Mouse (Mus musculus) testis, postnatal 10 days (tissue): ENCODE data around the gene Mpped2.

ENCODE experiments used
- DNase-seq: peaks from one replicate; pipeline ENCODE4 v3.0.0; 2021; ENCODE audit warnings: low spot score

Gene Mpped2

DNA sequence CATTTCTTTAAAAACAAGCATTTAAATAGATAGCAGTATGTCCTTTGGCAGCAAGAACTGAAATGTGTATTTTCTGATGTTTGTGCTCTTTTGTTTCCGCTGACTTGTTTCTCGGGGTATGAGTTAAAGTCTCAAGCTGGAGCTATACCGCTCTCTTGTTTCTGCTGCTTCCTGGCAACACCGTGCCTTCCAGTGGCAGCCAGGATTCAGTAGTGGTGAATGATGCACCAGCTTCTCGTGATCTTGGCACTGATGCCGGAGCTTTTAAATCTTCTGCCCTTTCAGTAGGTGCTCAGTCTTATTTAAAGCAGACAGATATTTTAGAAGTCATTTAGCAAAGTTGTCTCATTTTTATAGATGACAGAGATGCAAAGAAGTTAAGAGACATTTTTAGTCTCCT lies 53.1 kb downstream of the Mpped2 start:
- no peak for DNase-seq

DNA sequence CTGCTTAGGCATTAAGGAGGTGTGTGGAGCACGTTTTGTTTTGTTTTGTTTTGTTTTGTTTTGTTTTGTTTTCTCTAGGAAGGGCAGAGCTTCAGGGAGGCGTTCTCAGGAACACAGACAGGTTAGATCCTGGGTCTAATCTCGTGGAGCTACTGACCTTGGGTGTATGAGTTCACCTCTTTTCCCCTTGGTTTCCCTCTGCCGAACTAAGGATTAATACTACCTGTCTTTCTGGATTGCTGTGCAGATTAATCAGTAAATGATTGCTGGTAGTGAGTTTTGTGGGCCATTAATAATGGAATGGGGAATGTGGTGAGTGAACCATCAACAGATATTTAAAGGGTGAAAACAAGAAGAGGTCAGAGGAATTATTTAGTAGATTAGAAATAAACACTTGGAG lies 53.8 kb downstream of the Mpped2 start:
- no peak for DNase-seq

DNA sequence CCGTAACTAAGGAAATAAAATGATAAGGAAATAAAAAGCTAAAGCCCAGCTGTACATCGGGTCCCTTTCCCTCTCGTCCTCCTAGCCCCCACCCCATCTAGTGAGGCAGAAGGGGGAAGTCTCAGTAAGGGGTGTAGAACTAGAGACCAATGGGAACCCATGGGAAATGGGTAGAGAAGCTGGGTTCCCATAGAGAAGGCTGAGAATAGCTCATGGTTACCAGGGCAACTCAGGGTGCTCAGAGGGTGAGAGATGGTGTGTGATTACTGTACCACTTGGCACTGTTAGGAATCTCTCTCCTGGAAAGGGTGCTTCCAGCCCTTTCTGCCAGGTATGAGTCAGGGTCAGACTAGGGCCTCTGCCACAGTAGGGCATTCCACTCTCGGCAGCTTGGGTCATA lies 54.3 kb downstream of the Mpped2 start:
- no peak for DNase-seq

DNA sequence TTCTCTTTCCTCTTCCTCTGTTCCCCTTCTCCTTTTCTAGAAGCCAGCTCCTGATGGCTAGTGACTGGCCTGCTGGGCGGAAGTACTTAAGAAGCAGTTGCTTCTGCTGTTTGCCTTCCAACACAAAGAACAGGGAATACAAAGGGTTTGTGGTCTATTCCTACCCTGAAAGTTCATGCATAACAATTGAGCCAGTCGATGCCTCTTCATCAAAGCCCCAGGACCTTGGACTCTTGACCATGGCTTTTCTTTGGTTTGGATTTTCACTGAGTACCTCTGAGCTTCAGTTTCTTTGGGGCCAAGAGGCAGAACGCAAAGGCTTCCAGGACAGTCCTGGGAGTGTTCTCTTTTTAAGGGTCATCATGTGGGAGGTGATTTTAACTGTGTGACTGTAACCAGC lies 57.8 kb downstream of the Mpped2 start:
- no peak for DNase-seq

DNA sequence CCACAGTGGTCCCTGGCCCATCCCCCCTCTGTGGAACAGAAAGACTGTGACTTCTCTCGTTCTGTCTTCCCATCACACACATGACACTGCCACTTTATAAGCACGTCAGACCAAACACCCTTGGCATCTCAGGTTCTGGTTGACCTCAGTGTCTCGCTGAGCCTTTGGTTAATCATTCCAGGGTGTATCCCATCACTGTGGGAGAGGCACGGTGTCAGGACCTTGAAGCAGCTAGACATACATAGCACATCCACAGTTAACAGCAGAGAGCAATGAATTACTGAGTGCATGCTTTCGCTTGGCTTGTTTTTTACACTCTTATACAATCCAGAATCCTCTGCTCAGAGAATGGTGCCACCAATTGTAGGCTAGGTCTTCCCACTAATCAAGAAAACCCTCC lies 60.6 kb downstream of the Mpped2 start:
- DNase-seq: no peak

DNA sequence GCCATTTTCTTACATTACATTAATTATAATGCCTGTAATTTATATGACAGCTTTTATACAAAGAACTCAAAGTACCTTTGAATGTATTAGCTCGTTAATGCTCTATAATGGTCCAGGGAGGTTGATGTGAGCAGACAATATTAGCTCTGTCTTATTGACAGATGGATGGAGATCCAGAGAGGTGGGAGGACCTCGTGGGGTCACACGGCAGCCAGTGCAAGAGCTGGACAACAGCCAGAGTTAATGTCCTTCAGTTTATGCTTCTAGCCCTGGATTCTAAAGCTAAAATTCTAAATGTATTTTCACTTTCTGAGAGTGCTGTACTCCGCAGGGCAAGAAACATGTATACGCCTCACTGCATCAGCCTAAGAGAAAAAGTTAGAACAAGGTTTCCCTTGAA lies 61.6 kb downstream of the Mpped2 start:
- DNase-seq: no peak

DNA sequence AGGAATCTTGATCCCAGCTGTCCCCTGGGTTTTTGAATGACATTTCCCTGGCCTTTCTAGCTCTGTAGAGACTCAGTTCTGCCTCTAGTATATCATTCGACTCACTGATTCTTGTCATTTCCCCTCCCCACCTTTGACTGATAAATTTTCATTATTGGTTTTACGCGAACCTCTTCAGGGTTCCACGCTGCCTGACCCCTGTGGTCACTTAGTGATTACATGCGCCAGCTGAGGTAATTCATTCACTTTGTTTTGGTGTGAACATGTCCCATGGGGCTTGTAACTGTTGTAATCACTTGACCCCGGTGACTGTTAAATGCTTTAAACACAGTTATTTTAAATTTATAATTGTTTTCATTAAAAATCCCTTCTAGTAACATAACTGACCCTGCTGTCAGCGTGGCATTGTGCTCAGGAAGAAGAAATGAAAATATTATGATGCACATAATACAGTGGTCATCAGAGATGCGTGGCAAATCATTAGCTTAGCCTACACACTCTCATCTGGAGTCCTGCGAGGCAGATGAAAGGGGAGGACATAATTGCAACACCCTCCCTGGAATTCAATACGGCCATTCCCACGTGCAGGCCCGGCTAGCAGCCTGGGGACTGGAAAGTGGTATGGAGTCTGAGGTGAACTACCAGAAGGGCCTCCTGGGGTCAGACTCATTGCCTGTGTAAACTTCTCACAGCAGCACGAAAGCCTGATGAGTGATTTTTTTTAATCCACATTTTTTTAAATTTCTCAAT lies 63.5 kb downstream of the Mpped2 start:
- no peak for DNase-seq

DNA sequence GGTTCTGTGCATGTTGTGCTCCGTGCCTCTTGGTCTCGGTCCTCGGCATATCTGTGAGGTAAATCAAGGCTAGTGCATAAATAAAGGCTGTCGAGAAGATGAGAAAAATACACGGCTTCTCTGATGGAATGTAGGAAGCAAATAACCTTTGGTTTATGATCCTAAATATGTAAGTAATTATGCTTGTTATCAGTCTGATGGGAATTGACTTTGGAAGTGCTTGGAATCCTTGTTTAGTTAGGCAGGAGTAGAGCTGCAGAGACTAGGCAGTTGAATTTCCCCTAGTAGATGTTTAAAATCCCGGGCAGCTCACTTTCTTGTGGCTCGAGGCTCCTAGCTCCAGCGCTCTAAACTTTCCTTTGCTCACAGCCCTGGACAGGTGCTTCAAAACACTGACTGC lies 69.9 kb downstream of the Mpped2 start:
- DNase-seq: no peak

DNA sequence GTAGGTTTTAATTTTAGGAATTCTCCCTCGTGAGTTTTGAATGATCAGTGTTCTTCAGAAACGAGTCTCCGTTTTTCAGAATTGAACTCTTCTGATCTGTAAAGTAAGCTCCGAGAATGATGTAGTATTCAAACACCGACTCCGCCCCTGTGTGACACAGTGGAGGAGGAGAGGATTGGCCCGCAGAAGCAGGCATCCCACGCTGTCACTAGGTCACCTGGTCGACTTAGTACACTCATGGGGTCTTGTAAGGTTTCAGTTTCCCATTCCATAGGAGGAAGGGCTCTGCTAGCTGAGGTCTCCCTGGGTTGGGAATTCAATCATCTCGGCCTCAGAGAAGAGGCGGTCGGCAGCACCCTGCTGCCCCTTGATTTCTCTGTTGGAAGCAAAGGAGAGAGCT lies 76.2 kb downstream of the Mpped2 start:
- no peak for DNase-seq

DNA sequence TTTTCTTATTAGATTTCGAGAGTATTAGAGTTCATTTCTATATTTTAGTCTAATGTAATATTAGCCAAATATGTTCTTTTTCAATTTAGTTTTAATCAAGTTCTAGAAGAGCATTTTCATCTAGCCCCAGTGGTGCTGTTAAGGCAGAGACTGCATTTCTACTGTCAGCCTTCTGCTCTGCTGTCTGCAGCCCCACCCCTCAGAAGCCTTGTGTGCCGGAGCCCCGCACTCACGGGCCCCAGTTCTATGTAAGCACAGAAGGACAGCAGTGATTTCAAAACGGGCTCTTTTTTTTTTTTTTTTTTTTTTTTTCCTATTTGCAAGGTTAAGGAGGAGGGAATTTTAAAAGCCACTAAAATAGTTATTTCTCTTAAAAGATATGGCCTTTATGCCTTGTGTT lies 79.6 kb downstream of the Mpped2 start:
- no peak for DNase-seq

DNA sequence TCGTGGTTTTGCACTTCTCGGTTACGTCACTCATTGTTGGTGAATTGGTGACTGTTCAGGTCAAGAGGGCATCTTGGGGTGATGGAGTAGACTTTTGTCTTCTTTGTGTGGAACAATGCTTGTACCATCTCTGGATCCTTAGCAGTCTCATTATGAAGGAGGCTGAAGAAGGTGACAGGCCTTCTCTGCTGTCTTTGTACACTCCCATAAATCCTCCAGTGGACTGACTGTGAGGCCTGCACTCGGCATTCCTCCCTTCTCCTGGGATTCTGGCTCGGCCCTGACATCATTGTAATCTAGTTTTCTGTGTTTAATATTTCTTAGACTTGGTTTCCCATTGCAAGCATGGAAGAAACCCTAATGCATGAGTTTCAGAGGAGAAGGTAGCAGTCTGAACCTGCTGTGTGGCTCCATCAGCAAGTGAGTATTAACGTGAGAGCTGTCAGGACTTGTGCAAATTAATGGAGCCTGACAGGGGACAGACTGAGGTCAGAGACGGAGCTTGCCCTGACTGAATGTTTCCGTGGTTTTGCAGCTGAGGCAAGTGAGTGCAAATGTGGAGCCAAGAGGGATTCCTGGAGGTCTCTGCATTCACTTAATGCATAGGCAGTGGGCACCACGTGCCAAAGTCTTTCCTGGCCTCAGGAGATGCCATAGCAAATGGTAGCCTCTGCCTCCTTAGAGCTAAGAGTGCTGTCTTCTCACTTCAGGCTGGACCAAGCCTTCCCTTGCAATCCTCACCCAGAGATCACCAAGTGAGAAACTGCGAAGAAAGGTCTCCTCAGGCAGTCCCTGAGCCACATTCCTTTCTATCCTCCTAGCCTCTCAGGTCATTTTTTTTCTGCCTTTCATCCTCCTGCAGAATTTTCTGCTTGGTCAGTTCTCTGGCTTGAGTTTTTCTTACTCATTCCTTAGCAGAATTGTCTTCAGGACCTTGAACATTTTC lies 81.5 kb downstream of the Mpped2 start:
- no peak for DNase-seq

DNA sequence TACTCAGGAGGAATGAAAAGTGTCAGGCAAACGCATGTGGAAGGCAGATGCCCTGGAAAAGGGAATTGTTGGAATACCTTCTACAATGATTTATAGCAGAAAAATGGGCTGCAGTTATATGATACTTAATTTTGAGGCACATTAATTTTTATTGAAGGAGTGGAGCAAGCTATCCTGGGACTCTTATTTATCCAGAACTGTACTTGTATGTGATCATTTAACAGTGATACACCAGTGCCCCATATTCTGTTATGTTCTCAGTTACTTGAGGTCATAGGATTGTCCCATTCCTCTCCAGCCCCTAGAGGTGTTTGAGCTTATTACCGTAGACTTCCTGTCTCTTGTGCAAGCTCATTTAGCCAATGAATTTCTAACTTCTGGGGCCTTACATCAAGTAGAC lies 82.9 kb downstream of the Mpped2 start:
- DNase-seq: no peak

DNA sequence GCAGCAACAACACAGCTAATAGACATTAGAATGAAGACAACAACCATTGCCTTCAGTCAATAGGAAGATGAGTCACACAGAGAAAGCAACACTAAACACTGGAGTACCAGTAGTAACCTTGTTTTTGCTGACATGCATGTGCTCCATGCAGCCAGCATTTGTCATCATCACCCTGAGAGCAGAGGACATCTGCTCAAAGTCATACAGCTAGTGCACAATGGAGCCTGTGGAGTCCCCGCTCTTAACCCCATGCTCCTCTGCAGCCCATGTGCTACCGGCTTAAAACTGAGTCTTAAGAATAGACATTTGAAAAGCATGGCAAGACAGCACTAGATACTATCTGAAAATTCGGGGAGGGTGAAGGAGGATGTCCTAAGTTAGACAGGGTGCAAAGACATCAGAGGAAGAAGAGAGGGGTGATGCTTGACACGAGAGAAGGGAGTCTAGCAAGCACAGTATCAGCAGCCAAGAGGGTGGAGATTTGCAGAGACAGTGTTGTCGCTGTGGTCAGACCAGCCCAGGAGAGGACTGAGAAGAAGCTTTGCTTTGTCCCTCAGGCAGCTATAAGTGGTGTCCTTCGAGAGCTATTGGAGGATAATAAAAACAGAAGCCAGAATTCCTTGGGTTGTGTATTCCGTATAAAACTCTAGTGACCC lies 85.9 kb downstream of the Mpped2 start:
- DNase-seq: no peak

DNA sequence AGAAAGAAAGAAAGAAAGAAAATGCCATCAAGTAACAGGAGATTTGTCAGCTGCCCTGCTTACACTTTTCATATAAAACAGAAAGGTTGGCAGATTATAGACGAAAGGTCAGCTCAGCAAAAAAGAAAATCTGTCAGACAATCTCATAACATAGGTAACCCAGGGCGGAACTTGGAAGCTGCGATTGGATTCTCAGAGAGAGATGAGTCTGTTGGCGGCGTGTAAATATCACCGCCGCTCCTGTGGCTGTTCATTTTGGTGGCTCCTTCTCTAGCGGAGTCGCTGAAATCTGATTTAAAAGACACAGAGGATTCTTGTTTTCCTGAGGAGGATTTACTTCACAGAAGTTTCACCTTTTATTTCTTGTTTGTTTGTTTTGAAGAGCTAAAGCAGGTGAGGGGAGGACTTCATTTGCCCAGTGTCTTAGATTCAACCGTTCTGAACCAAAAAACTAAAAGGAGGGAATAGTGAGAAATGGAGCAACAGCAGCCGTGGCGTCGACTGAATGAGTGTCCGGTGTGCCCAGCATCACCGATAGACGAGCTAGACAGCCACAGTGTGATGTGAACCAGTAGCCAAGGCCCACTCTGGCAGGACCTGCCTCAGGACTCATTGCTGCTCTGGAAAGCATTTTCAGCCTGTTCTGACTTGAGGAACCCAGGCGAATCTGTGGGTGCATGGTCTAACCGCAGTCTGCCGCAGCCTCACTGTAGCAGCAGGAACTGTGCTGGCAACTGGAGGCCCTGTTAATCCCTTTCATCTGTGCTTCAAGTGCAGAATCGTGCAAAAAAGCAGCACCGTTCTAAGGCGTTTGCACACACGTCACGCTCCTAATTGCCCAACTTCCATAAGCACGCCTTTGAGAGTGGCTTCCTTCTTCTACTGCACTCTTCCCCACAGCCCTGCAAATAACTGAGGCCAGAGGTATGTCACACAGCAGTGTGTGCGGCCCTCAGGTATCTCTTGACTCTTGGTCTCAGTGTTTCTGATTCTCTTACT lies 88.4 kb downstream of the Mpped2 start:
- no peak for DNase-seq

DNA sequence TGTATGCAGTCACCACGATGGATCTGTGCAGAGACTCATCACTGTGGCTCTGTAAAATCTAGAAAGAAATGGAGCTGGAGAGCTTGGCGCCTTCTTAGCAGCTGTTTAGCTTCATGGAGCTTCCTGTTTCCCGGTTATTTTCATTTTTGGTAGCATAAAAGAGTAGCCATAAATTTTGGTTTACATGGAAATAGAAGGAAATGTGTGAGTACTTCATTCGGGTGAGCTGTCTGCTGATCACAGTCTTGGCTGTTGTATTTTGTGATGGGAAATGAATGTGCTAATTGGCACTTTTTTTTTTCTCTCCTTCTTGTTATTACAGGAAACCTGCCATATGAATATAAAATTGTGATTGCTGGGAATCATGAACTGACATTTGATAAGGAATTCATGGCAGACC lies 90.2 kb downstream of the Mpped2 start:
- DNase-seq: no peak

DNA sequence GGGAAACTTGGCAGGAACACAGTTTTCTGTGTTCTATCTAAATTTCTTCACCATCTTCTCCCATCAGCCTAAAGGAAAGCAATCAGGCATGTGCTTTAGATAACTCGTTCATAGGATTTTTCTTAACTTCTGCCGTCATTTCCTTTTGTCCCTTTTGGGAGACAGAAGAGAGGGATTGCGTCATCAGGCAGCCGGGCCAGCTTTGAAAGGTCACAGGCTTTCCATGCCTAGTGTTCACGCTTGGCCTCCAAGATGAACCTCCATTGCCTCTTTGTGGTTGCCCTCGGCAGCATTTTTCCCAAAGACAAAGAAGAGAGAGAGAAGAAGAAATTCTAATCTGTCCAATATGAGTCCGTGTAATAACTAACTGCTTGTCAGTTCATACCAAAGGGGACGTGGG lies 95.0 kb downstream of the Mpped2 start:
- DNase-seq: no peak

DNA sequence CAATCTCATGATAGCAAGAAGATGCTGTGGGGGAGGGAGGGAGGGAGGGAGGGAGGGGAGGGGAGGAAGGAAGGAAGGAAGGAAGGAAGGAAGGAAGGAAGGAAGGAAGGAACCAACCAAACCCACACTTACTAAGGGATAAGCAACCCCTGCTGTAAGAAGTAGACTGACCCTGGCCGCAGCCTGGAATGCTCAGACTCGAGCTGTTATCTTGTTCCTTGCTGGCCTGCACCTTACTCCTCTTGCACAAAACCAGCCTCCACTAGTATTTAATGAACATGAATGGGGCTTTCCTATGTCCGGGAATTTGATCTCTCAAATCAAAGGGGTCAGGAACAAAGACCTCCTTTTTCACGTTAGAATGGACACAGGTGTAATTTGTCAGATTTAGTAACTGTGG lies 95.5 kb downstream of the Mpped2 start:
- no peak for DNase-seq

DNA sequence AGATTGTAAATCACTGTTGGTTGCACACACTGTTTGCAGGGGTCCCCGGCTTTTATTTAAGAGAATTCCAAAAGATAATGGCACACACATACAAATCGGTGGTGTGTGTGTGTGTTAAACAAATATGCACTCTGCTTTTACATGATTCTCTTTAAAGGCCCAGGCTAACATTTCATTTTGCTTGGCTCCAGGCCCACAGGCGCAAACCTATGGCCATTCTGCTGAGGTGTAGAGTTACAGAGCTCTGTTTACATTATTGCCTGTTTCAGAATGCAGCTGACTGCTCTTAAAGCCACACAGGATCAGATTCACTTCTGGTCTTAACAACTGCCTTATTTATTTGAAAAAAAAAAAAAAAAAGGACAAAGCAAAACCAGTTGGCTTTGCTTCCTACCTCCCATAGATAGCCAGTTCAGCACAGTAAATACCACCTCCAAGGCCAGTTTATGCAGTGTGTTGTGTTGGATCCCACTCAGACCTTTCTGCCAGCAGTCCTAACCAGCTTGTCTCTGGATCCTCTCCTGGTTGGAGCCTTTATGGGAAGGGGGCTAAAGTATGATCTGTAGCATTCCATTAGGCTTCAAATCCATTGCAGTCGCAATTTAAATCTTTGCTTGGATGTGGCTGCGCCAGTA lies 96.7 kb downstream of the Mpped2 start:
- no peak for DNase-seq

DNA sequence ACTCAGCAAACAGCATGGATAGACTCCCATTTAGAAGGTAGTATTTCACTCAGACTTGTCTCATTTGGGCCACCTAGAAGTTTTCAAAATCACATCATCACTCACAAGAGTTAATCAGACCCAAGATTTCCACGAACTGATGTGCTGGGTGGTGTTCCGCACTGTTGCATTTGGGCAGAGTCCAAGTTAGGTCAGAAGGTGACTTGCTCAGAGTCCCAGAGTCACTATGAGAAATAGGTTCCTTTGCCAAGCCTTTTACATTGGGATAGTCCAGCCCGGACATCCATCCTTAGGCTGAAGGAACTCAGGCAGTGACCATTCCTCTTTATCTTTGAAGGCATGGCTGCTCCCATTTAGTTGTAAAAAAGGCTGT lies 97.2 kb downstream of the Mpped2 start:
- DNase-seq: no peak

DNA sequence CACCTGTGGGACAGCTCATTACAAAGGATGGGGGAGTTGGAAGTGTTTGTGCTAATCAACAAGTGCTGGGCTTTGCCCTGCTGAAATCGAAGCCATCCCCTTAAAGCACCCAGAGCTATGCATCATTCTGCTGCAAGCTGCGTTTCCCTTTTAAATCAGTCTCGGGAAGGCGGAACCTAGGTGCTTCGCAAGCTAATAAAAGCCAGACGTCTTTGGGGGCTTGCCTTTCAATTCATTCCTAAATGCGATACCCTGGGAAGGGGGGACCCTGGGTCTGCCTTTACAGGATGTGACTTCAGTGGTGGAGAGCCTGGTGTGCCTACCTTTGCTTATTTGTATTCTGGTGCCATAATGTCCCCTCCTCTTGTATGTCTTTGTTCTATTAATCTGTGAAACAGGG lies 103.2 kb downstream of the Mpped2 start:
- no peak for DNase-seq

DNA sequence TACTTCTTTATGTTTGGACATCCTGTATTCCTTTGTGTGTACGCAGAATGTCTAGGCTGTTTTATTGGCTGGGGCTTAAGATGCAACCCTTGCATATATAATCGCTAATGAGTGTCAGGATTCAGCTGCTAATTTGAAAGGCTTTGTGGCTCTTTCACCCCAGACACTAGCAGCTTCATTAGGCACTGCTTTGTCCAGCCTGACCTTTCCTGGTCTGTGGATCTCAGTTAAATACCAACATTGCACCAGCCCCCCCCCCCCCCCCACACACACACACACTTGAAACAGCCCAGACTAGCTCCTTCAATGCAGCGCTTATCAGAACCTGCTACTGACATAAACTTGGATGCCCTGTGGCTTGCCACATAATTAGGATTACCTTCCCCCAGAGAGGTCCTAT lies 104.8 kb downstream of the Mpped2 start:
- no peak for DNase-seq
